Mouse (Mus musculus) embryonic facial prominence, embryonic 14.5 days (tissue): ENCODE data around the gene Col26a1. TPM values are rescaled to one million over a fixed set of nuclear protein-coding genes. Genes with fewer than 3 reads are reported as not detected.

Source experiments
- ATAC-seq: fragments of 200-750 bp; cut with Nextera tagmentation; 2 replicates; pipeline ENCODE4 v1.8.0; 2017; ENCODE audit warnings: low read depth, moderate number of reproducible peaks, moderate TSS enrichment
- DNase-seq: peaks from one replicate; pipeline ENCODE4 v3.0.0-alpha.2; 2015; ENCODE audit warnings: low spot score
- H3K27ac ChIP-seq: fragments of 300-500 bp; sonication (generic); replicated peaks from 2 replicates; pipeline ENCODE4 v1.5.1; 2014; ENCODE audit warnings: low read depth, mild to moderate bottlenecking, low read length, moderate library complexity
- H3K27me3 ChIP-seq: fragments of 300-500 bp; sonication (generic); replicated peaks from 2 replicates; pipeline ENCODE4 v1.6.1; 2014; ENCODE audit warnings: low read length; ENCODE audit not compliant: control insufficient read depth, insufficient read depth
- H3K36me3 ChIP-seq: fragments of 300-500 bp; sonication (generic); 2 replicates; pipeline ENCODE4 v1.6.1; 2014; ENCODE audit warnings: low read length, mixed read lengths; ENCODE audit not compliant: control insufficient read depth, insufficient read depth
- H3K4me1 ChIP-seq: fragments of 300-500 bp; sonication (generic); 2 replicates; pipeline ENCODE4 v1.6.1; 2014; ENCODE audit warnings: antibody characterized with exemption, low read length; ENCODE audit not compliant: control insufficient read depth, insufficient read depth
- H3K4me2 ChIP-seq: fragments of 300-500 bp; sonication (generic); 2 replicates; pipeline ENCODE4 v1.6.1; 2014; ENCODE audit warnings: low read depth, mild to moderate bottlenecking, low read length, moderate library complexity, mixed read lengths
- H3K4me3 ChIP-seq: fragments of 300-500 bp; sonication (generic); 2 replicates; pipeline ENCODE4 v1.5.1; 2014; ENCODE audit warnings: low read depth, mild to moderate bottlenecking, low read length
- H3K9ac ChIP-seq: fragments of 300-500 bp; sonication (generic); 2 replicates; pipeline ENCODE4 v1.6.1; 2014; ENCODE audit warnings: low read depth, mild to moderate bottlenecking, low read length, moderate library complexity, mixed read lengths
- H3K9me3 ChIP-seq: fragments of 300-500 bp; sonication (generic); 2 replicates; pipeline ENCODE4 v1.6.1; 2016; ENCODE audit warnings: low read length; ENCODE audit not compliant: control insufficient read depth
- WGBS: fragments of 180-500 bp; shearing (Covaris S2); extraction: QIAGEN DNeasy Blood & Tissue Kit; methylation state at CpG from one replicate; pipeline ENCODE4 v1.1.7; 2014; 5-methylcytosine and 5-hydroxymethylcytosine counted together
- polyA plus RNA-seq: library from polyadenylated mRNA; unstranded; fragments of >200 nt; fragmentation: Nextera tagmentation; extraction: Ambion mirVana; gene quantifications from 2 replicates; pipeline ENCODE4 v1.2.1, GENCODE M21; 2014

The Col26a1 gene
- polyA plus RNA-seq, 1 experiment from 2014 or later: 92.5 TPM

- DNase-seq (no peak), ATAC-seq (no peak)
- H3K27me3 ChIP-seq: no peaks in the 10 kb centered on the region
- no peak overlapping the region for H3K4me2 ChIP-seq
- H3K4me1 ChIP-seq: no peaks in the 10 kb centered on the region
- H3K9ac ChIP-seq: no peak overlapping the region
- no peaks in the 10 kb centered on the region for H3K9me3 ChIP-seq
- peaks cover 12% of the 10 kb centered on the region; the same call in 1 of the 2 replicates for H3K36me3 ChIP-seq
- H3K4me3 ChIP-seq: no peak overlapping the region
- no peak overlapping the region for H3K27ac ChIP-seq
- 70% methylated on average over 13 of the region's 13 CpGs for WGBS
Observed at GRCm38 (mm10) chr5:136782600-136782999, 100.4 kb downstream of the Col26a1 start.

- peaks cover 21% of the 10 kb centered on the region; the same call in 1 of the 2 replicates for H3K36me3 ChIP-seq
- ATAC-seq: no peak
- H3K4me3 ChIP-seq: no peak overlapping the region
- H3K9me3 ChIP-seq: no peaks in the 10 kb centered on the region
- no peak overlapping the region for H3K4me2 ChIP-seq
- no peak for DNase-seq
- H3K4me1 ChIP-seq: no peaks in the 10 kb centered on the region
- WGBS: 56% methylated on average over 10 of the region's 10 CpGs
- H3K27ac ChIP-seq: no peak overlapping the region
- H3K9ac ChIP-seq: no peak overlapping the region
- no peaks in the 10 kb centered on the region for H3K27me3 ChIP-seq
Observed at GRCm38 (mm10) chr5:136780465-136780864, 102.5 kb downstream of the Col26a1 start.

- Histone ChIP-seq H3K27ac (no peak overlapping the region), H3K9me3 (0 out of 2 replicates have a peak, but pooled peaks cover 4% of the 10 kb centered on the region), H3K4me3 (no peak overlapping the region), H3K27me3 (no peaks in the 10 kb centered on the region), H3K36me3 (peaks cover 21% of the 10 kb centered on the region; the same call in 1 of the 2 replicates), H3K9ac (no peak overlapping the region), H3K4me1 (no peaks in the 10 kb centered on the region), H3K4me2 (no peak overlapping the region)
- DNase-seq (no peak), ATAC-seq (no peak)
- WGBS: 82% methylated on average over 6 of the region's 6 CpGs
Observed at GRCm38 (mm10) chr5:136779946-136780345, 103.1 kb downstream of the Col26a1 start.

GRCm38 (mm10) chr5:136775548-136775947 is 107.5 kb downstream of the Col26a1 start:
- Histone ChIP-seq H3K9ac (no peak overlapping the region), H3K4me3 (no peak overlapping the region), H3K4me2 (no peak overlapping the region), H3K27ac (no peak overlapping the region), H3K36me3 (peaks cover 24% of the 10 kb centered on the region; the same call in 1 of the 2 replicates), H3K4me1 (no peaks in the 10 kb centered on the region), H3K9me3 (0 out of 2 replicates have a peak, but pooled peaks cover 6% of the 10 kb centered on the region), H3K27me3 (no peaks in the 10 kb centered on the region)
- no peak for DNase-seq
- no peak for ATAC-seq
- 79% methylated on average over 3 of the region's 3 CpGs for WGBS

- Histone ChIP-seq H3K9ac (no peak overlapping the region), H3K36me3 (peaks cover 18% of the 10 kb centered on the region; the same call in 1 of the 2 replicates), H3K27me3 (no peaks in the 10 kb centered on the region), H3K4me2 (no peak overlapping the region), H3K27ac (no peak overlapping the region), H3K9me3 (0 out of 2 replicates have a peak, but pooled peaks cover 6% of the 10 kb centered on the region), H3K4me3 (no peak overlapping the region), H3K4me1 (no peaks in the 10 kb centered on the region)
- ATAC-seq (peak; percentile 13; the same call in 1 of the 2 replicates), DNase-seq (no peak)
- 65% methylated on average over 22 of the region's 22 CpGs for WGBS
Observed at GRCm38 (mm10) chr5:136773044-136774039, 109.7 kb downstream of the Col26a1 start.

- no peaks in the 10 kb centered on the region for H3K27me3 ChIP-seq
- 0 out of 2 replicates have a peak, but pooled peaks cover 3% of the 10 kb centered on the region for H3K36me3 ChIP-seq
- no peak overlapping the region for H3K4me3 ChIP-seq
- WGBS: 75% methylated on average over 10 of the region's 10 CpGs
- H3K27ac ChIP-seq: no peak overlapping the region
- no peak for DNase-seq
- H3K9ac ChIP-seq: no peak overlapping the region
- H3K9me3 ChIP-seq: 0 out of 2 replicates have a peak, but pooled peaks cover 6% of the 10 kb centered on the region
- H3K4me1 ChIP-seq: no peaks in the 10 kb centered on the region
- ATAC-seq: no peak
- no peak overlapping the region for H3K4me2 ChIP-seq
Observed at GRCm38 (mm10) chr5:136771132-136771531, 111.9 kb downstream of the Col26a1 start.

GRCm38 (mm10) chr5:136767304-136767703 is 115.7 kb downstream of the Col26a1 start:
- ATAC-seq (no peak), DNase-seq (no peak)
- Histone ChIP-seq H3K27ac (no peak overlapping the region), H3K4me2 (no peak overlapping the region), H3K36me3 (peaks cover 16% of the 10 kb centered on the region; the same call in 1 of the 2 replicates), H3K9ac (no peak overlapping the region), H3K4me1 (no peaks in the 10 kb centered on the region), H3K9me3 (no peaks in the 10 kb centered on the region), H3K4me3 (no peak overlapping the region), H3K27me3 (no peaks in the 10 kb centered on the region)
- WGBS: 59% methylated on average over 9 of the region's 9 CpGs

GRCm38 (mm10) chr5:136764157-136764669 is 118.8 kb downstream of the Col26a1 start:
- H3K27ac ChIP-seq: no peak overlapping the region
- WGBS: 55% methylated on average over 8 of the region's 8 CpGs
- H3K27me3 ChIP-seq: no peaks in the 10 kb centered on the region
- peaks cover 16% of the 10 kb centered on the region; the same call in 1 of the 2 replicates for H3K36me3 ChIP-seq
- H3K4me1 ChIP-seq: no peaks in the 10 kb centered on the region
- H3K4me3 ChIP-seq: no peak overlapping the region
- no peak for DNase-seq
- no peak overlapping the region for H3K9ac ChIP-seq
- H3K9me3 ChIP-seq: no peaks in the 10 kb centered on the region
- no peak overlapping the region for H3K4me2 ChIP-seq
- ATAC-seq: no peak
